11 mouse cellular contexts compared by ENCODE assay signal in genomic region chr8:61708586-61709305, GRCm38 (mm10).
DNase-seq lines count a peak whose midpoint lies in the region; ATAC-seq and TF ChIP-seq lines count a peak whose summit lies in the region.
"Had no signal": no experiment of that assay in that cellular context is flagged by ENCODE, and none has a peak within 500 bp of the region (broad histone marks: within the 10 kb centered on the region; RNA-seq: fewer than 3 reads in every experiment).

No protein-coding gene starts in this region.

- 73% methylated on average over 8 of the region's 8 CpGs for whole genome bisulfite sequencing in forebrain, embryonic 12.5 days
- 72% methylated on average over 8 of the region's 8 CpGs for WGBS in forebrain, embryonic 11.5 days
- 69% methylated on average over 8 of the region's 8 CpGs for WGBS in forebrain, embryonic 16.5 days
- WGBS in midbrain, embryonic 14.5 days, result 50% methylated on average over 8 of the region's 8 CpGs
- WGBS in liver, embryonic 11.5 days, result 69% methylated on average over 8 of the region's 8 CpGs

- peak overlapping the region; percentile 63 for H3K27ac ChIP-seq in forebrain, embryonic 12.5 days
- H3K27ac ChIP-seq in forebrain, embryonic 11.5 days (ENCODE audit: low read depth, low read length), result no peak overlapping the region
- no peak overlapping the region for H3K27ac ChIP-seq in forebrain, embryonic 16.5 days (ENCODE audit: low read length)
- 0 out of 2 replicates have a peak overlapping the region, but pooled peaks have one; percentile 10 for H3K27ac ChIP-seq in midbrain, embryonic 14.5 days (replicated peaks; ENCODE audit: low read depth, low read length)
- H3K27ac ChIP-seq in liver, embryonic 11.5 days (ENCODE audit: low read depth, low read length), result no peak overlapping the region

- H3K9ac ChIP-seq in forebrain, embryonic 12.5 days, result no peak overlapping the region
- no peak overlapping the region for H3K9ac ChIP-seq in forebrain, embryonic 11.5 days (ENCODE audit: low read length)
- no peak overlapping the region for H3K9ac ChIP-seq in forebrain, embryonic 16.5 days (replicated peaks; ENCODE audit: low read depth, low read length)
- no peak overlapping the region for H3K9ac ChIP-seq in midbrain, embryonic 14.5 days (replicated peaks; ENCODE audit: low read length)
- no peak overlapping the region for H3K9ac ChIP-seq in liver, embryonic 11.5 days (ENCODE audit: low read depth, low read length)

- 0 out of 2 replicates have a peak, but pooled peaks cover under 1% of the 10 kb centered on the region for H3K4me1 ChIP-seq in forebrain, embryonic 12.5 days
- no peaks in the 10 kb centered on the region for H3K4me1 ChIP-seq in forebrain, embryonic 11.5 days (replicated peaks; ENCODE audit: control insufficient read depth, insufficient read depth, low read length)
- H3K4me1 ChIP-seq in forebrain, embryonic 16.5 days (replicated peaks; ENCODE audit: control insufficient read depth, insufficient read depth, low read length), result no peaks in the 10 kb centered on the region; the same call in 1 of the 2 replicates
- H3K4me1 ChIP-seq in midbrain, embryonic 14.5 days (ENCODE audit: control insufficient read depth, insufficient read depth, low read length), result 0 out of 2 replicates have a peak, but pooled peaks cover 4% of the 10 kb centered on the region
- no peaks in the 10 kb centered on the region for H3K4me1 ChIP-seq in liver, embryonic 11.5 days (replicated peaks; ENCODE audit: control insufficient read depth, insufficient read depth, low read length)

- no peaks in the 10 kb centered on the region for H3K9me3 ChIP-seq in forebrain, embryonic 12.5 days
- no peaks in the 10 kb centered on the region for H3K9me3 ChIP-seq in forebrain, embryonic 11.5 days (ENCODE audit: control insufficient read depth, low read length)
- H3K9me3 ChIP-seq in forebrain, embryonic 16.5 days (ENCODE audit: control insufficient read depth, low read length), result no peaks in the 10 kb centered on the region
- no peaks in the 10 kb centered on the region for H3K9me3 ChIP-seq in midbrain, embryonic 14.5 days (ENCODE audit: control insufficient read depth, low read length)
- H3K9me3 ChIP-seq in liver, embryonic 11.5 days (ENCODE audit: control insufficient read depth, low read length), result no peaks in the 10 kb centered on the region

- no peaks in the 10 kb centered on the region for H3K27me3 ChIP-seq in forebrain, embryonic 12.5 days
- no peaks in the 10 kb centered on the region for H3K27me3 ChIP-seq in forebrain, embryonic 11.5 days (ENCODE audit: control insufficient read depth, insufficient read depth, low read length)
- no peaks in the 10 kb centered on the region for H3K27me3 ChIP-seq in forebrain, embryonic 16.5 days (replicated peaks; ENCODE audit: control insufficient read depth, insufficient read depth, low read length)
- no peaks in the 10 kb centered on the region for H3K27me3 ChIP-seq in midbrain, embryonic 14.5 days (ENCODE audit: control insufficient read depth, insufficient read depth, low read length)
- H3K27me3 ChIP-seq in liver, embryonic 11.5 days (replicated peaks; ENCODE audit: control insufficient read depth, insufficient read depth, low read length), result no peaks in the 10 kb centered on the region

- no peak overlapping the region for H3K4me2 ChIP-seq in forebrain, embryonic 12.5 days
- no peak overlapping the region for H3K4me2 ChIP-seq in forebrain, embryonic 11.5 days (ENCODE audit: low read depth, low read length, severe bottlenecking)
- H3K4me2 ChIP-seq in forebrain, embryonic 16.5 days (ENCODE audit: low read length), result no peak overlapping the region
- H3K4me2 ChIP-seq in midbrain, embryonic 14.5 days (ENCODE audit: low read length), result 0 out of 2 replicates have a peak overlapping the region, but pooled peaks have one; percentile 5
- H3K4me2 ChIP-seq in liver, embryonic 11.5 days, result no peak overlapping the region

- DNase-seq in forebrain, embryonic 11.5 days (ENCODE audit: low spot score), result no peak
- DNase-seq in brain, embryonic 14.5 days (ENCODE audit: low read depth), result peak; percentile 56
- DNase-seq in midbrain, embryonic 14.5 days, result peak; percentile 35
- DNase-seq in cerebellum, postnatal 25 days, result no peak
- no peak for DNase-seq in liver, embryonic 11.5 days (ENCODE audit: low spot score)
- no peak for DNase-seq in adipocyte (ENCODE audit: low spot score)
- DNase-seq: cerebellum, postnatal 36 days; kidney, adult 9 months; layer of hippocampus, postnatal 36 days had no signal

- no peak for TF ChIP-seq POLR2A in brain, embryonic 14.5 days (IDR thresholded peaks at IDR 0.05; ENCODE audit: borderline replicate concordance, extremely low read depth, insufficient read depth, insufficient read length, poor library complexity, severe bottlenecking)

- TF ChIP-seq CTCF in brain, embryonic 14.5 days (IDR thresholded peaks at IDR 0.05; ENCODE audit: borderline replicate concordance, extremely low read depth, insufficient read depth, insufficient read length), result no peak

- no peak overlapping the region for H3K4me3 ChIP-seq in forebrain, embryonic 12.5 days (replicated peaks)
- no peak overlapping the region for H3K4me3 ChIP-seq in forebrain, embryonic 11.5 days (ENCODE audit: low read depth, low read length)
- H3K4me3 ChIP-seq in forebrain, embryonic 16.5 days (replicated peaks; ENCODE audit: low read length), result no peak overlapping the region
- no peak overlapping the region for H3K4me3 ChIP-seq in midbrain, embryonic 14.5 days (replicated peaks; ENCODE audit: low read depth, low read length)
- no peak overlapping the region for H3K4me3 ChIP-seq in liver, embryonic 11.5 days (ENCODE audit: low read depth, low read length)

- ATAC-seq in forebrain, embryonic 12.5 days (ENCODE audit: low FRiP score), result peak; percentile 63; the same call in 1 of the 2 replicates
- ATAC-seq in forebrain, embryonic 11.5 days (replicated peaks; ENCODE audit: low FRiP score), result no peak
- peak; percentile 50 for ATAC-seq in forebrain, embryonic 16.5 days
- peak; percentile 48; the same call in 1 of the 2 replicates for ATAC-seq in midbrain, embryonic 14.5 days (ENCODE audit: low FRiP score, low TSS enrichment)
- no peak for ATAC-seq in liver, embryonic 11.5 days (replicated peaks; ENCODE audit: low FRiP score)

- peaks cover 10% of the 10 kb centered on the region for H3K36me3 ChIP-seq in forebrain, embryonic 12.5 days (replicated peaks)
- H3K36me3 ChIP-seq in forebrain, embryonic 11.5 days (ENCODE audit: control insufficient read depth, insufficient read depth, low read length), result no peaks in the 10 kb centered on the region
- no peaks in the 10 kb centered on the region for H3K36me3 ChIP-seq in forebrain, embryonic 16.5 days (ENCODE audit: control insufficient read depth, insufficient read depth)
- H3K36me3 ChIP-seq in midbrain, embryonic 14.5 days (ENCODE audit: control insufficient read depth, insufficient read depth, low read length), result no peaks in the 10 kb centered on the region
- no peaks in the 10 kb centered on the region for H3K36me3 ChIP-seq in liver, embryonic 11.5 days (ENCODE audit: control insufficient read depth, insufficient read depth, low read length)

Comparison
In these comparisons a context has a peak if more than half of its experiments do, and no peak if none do; other contexts are left out.
1. ATAC-seq: peak in forebrain, embryonic 12.5 days (single experiment), forebrain, embryonic 16.5 days (single experiment) and midbrain, embryonic 14.5 days (single experiment); none in forebrain, embryonic 11.5 days (single experiment) and liver, embryonic 11.5 days (single experiment).
2. H3K27ac ChIP-seq: peak in forebrain, embryonic 12.5 days (single experiment) and midbrain, embryonic 14.5 days (single experiment); none in forebrain, embryonic 11.5 days (single experiment), forebrain, embryonic 16.5 days (single experiment) and liver, embryonic 11.5 days (single experiment).
3. DNase-seq: peak in brain, embryonic 14.5 days (single experiment) and midbrain, embryonic 14.5 days (single experiment); none in forebrain, embryonic 11.5 days (single experiment), cerebellum, postnatal 25 days (0 of 2), liver, embryonic 11.5 days (single experiment) and adipocyte (single experiment).